Mouse (Mus musculus) G1E (cell line): Measurements from ENCODE around the gene Rnf41. TPM values are rescaled to one million over a fixed set of nuclear protein-coding genes. Genes with fewer than 3 reads are reported as not detected.

Experiments
- ATAC-seq: 2 replicates; pipeline ENCODE4 v1.8.0; 2016; ENCODE audit warnings: mild to moderate bottlenecking; ENCODE audit not compliant: insufficient number of reproducible peaks, poor library complexity, low FRiP score, severe bottlenecking; ENCODE audit errors: extremely low read depth
- DNase-seq: peaks from one replicate; pipeline ENCODE4 v3.0.0; 2012; ENCODE audit warnings: low spot score
- H3K27me3 ChIP-seq: 2 replicates; pipeline ENCODE4 v1.6.1; 2012; ENCODE audit warnings: mild to moderate bottlenecking, low read length, inconsistent platforms; ENCODE audit not compliant: insufficient read depth
- H3K36me3 ChIP-seq: replicated peaks from 2 replicates; pipeline ENCODE3; 2012; ENCODE audit warnings: mild to moderate bottlenecking, inconsistent platforms
- H3K4me1 ChIP-seq: 2 replicates; pipeline ENCODE4 v1.6.1; 2012; ENCODE audit warnings: low read depth, low read length, inconsistent platforms, mixed read lengths; ENCODE audit not compliant: insufficient read depth
- H3K4me3 ChIP-seq: 2 replicates; pipeline ENCODE4 v1.5.1; 2012; ENCODE audit warnings: low read depth, mild to moderate bottlenecking, inconsistent platforms, low read length, moderate library complexity, mixed read lengths
- H3K9me3 ChIP-seq: replicated peaks from 2 replicates; pipeline ENCODE4 v1.6.1; 2012; ENCODE audit warnings: inconsistent platforms
- CTCF ChIP-seq: IDR thresholded peaks from 2 replicates; pipeline ENCODE4 v1.5.1; 2012; ENCODE audit warnings: low read depth, low read length, inconsistent platforms, mixed read lengths
- GATA1 ChIP-seq: IDR thresholded peaks from 2 replicates; pipeline ENCODE4 v1.6.1; 2012; ENCODE audit warnings: borderline replicate concordance, low read length, inconsistent platforms, mixed read lengths
- GATA2 ChIP-seq: IDR thresholded peaks from 2 replicates; pipeline ENCODE4 v1.6.1; 2012; ENCODE audit warnings: low read depth, low read length, inconsistent platforms, borderline replicate concordance
- POLR2AphosphoS5 ChIP-seq: IDR thresholded peaks from 2 replicates; pipeline ENCODE4 v1.6.1; 2012; ENCODE audit warnings: low read depth, low read length, inconsistent platforms; ENCODE audit not compliant: insufficient replicate concordance
- TAL1 ChIP-seq: conservative IDR thresholded peaks from 2 replicates; pipeline ENCODE4 v1.6.1; 2012; ENCODE audit warnings: low read depth, low read length, inconsistent platforms, mixed read lengths
- polyA plus RNA-seq: library from polyadenylated mRNA; stranded (reverse); fragments of >175 nt; gene quantifications from 2 replicates; pipeline ENCODE4 v1.2.3, GENCODE M21; 2012
- total RNA-seq, 2 experiments: library from RNA; stranded (forward) in 1 of 2; stranded (reverse) in 1 of 2; fragments of 200-1000 nt in 1 of 2; fragments of >200 nt in 1 of 2; fragmentation: Nextera tagmentation in 1 of 2; gene quantifications; 2 replicates each; pipeline ENCODE4 v1.2.3; 2014 to 2017

Gene Rnf41
- total RNA-seq (2014; fragmentation: Nextera tagmentation) (21.7 and 26.8 TPM in 2 replicates), total RNA-seq (2017) (16.6 and 17.8 TPM in 2 replicates), polyA plus RNA-seq (11.7 and 14.6 TPM in 2 replicates)

DNA sequence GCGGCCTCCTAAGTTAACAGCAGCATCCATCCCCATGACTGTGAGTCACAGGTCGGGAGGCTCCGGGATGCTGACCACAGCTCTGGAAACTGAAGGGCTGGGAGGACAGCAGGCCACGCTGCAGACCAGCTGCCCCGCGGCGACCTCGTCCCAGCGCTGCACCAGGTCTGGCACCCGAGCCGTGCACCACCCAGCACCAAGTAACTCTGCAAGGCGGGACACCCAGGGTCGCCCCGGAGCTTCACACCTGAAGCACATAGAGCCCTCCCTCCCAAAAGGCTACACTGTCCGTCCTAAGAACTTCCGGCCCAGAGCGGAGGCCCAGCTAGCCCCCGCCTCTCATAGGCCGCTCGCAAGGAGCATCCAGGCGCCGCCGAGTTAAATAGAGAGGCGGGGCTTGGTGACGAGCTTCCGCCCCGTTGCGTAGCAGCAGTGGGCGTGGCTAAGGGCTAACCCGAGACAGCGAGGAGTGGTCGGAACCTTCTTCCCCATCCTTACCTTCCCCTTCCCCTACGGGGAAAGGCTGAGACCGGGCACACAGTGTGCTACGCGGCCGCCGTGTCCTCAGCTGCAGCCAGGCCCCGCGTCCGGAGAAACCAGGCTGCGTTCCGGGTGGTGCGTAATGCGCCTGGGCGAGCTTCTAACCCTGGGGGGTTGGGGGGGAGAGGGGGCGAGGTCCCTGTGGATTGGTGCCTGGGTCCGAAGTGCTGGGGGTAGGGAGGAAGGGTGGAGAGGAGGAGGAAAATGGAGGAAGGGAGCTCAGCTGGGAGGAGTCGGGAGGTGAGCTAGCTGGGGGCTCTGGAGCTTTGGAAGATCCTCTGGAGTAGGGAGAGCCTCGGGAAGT is at the start of gene Rnf41, which contains the start of gene Nabp2:
Gene Rnf41 (plus strand): TSS at position 447 of the 844 bp plus-strand sequence.
Gene Nabp2 (minus strand): TSS at position 282 of the 844 bp plus-strand sequence.
- TF ChIP-seq GATA1 = no peak
- TF ChIP-seq POLR2AphosphoS5 = no peak
- no peak for TF ChIP-seq TAL1
- TF ChIP-seq CTCF = no peak
- no peak for TF ChIP-seq GATA2
- ATAC-seq (peak; percentile 85), DNase-seq (peak; percentile 82)
- Histone ChIP-seq H3K9me3 (no peaks in the 10 kb centered on the region), H3K27me3 (no peaks in the 10 kb centered on the region), H3K4me1 (peaks cover 55% of the 10 kb centered on the region), H3K36me3 (peaks cover 55% of the 10 kb centered on the region), H3K4me3 (peak within 1 kb of the TSS; percentile 88)

DNA sequence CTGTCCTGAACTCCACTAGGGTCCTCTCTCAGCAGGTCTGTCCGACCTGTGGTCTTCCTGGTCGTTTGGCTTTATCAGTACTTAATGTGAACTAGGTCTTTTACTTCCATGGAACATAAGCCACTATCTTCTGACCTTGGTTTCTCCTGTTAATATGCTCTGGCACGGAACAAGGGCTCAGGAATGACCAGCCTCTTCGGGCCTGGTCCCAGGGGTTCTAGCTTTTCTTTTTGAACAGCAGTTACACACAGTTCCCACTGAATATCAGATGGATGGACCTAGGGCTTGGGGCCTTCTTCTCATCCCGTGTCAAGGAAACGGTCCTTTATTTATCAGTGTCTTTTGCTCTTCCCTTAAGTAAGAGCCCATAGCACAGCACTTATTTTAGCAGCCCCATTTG is 49.6 kb upstream of the Rnf41 start:
- Histone ChIP-seq H3K4me1 (peaks cover 13% of the 10 kb centered on the region), H3K9me3 (no peaks in the 10 kb centered on the region), H3K4me3 (no peak overlapping the region), H3K36me3 (peaks cover 92% of the 10 kb centered on the region), H3K27me3 (no peaks in the 10 kb centered on the region)
- ATAC-seq (no peak), DNase-seq (no peak)
- no peak for TF ChIP-seq GATA1
- no peak for TF ChIP-seq CTCF
- no peak for TF ChIP-seq GATA2
- TF ChIP-seq POLR2AphosphoS5 = no peak
- TF ChIP-seq TAL1 = no peak

DNA sequence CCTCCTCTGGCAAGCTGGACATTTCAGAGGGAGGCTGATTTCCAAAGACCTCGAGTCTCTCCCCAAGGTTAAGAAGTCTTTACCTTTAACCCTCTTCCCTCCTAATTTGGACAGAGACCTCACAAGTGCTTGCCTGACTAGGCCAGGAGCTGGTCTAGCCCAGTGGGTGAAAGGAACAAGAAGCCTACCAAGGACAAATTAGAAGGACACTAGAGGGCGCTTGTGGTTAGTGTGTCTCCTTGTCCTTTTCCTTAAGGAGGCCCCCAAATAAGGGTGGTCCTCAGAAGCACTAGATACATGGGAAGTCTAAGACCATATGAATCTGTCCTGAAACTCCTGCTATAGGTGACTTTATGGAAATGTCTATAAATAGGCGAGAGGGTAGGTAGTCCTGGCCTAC is 48.9 kb upstream of the Rnf41 start:
- Histone ChIP-seq H3K9me3 (no peaks in the 10 kb centered on the region), H3K36me3 (peaks cover 85% of the 10 kb centered on the region), H3K27me3 (no peaks in the 10 kb centered on the region), H3K4me3 (no peak overlapping the region), H3K4me1 (peaks cover 19% of the 10 kb centered on the region)
- no peak for ATAC-seq
- TF ChIP-seq TAL1 (no peak), CTCF (0 out of 2 replicates have a peak, but pooled peaks have one; percentile 16)
- no peak for DNase-seq

DNA sequence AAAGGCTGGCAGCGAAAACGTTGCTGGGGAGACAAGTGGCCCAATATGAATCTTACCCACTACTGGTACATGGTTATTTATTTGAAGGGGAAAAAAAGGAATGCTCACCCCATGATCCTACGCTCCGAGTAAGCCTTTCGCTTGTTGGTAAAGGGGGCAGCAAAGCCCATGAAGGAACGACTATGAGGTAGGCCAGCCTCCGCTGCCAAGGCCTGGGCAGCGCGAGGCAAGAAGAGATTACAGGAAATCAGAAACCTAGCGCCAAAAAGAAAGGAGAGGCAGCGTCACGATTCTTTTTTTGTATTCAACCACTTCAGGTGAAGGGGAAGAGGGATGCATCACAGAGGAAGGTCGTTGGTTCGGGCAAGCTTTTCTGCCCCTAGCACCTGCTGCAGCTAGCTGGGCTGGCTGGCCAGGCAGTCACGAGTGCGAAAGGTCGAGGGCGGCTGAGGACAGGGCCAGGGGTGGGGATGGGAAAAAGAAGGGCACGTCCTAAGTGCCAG is 43.5 kb upstream of the Rnf41 start:
- DNase-seq (no peak), ATAC-seq (no peak)
- H3K4me3 ChIP-seq = peak overlapping the region; percentile 82
- H3K9me3 ChIP-seq = no peaks in the 10 kb centered on the region
- peaks cover 31% of the 10 kb centered on the region for H3K36me3 ChIP-seq
- H3K27me3 ChIP-seq = no peaks in the 10 kb centered on the region
- TF ChIP-seq CTCF (no peak), POLR2AphosphoS5 (no peak), TAL1 (no peak), GATA2 (no peak), GATA1 (no peak)
- peaks cover 50% of the 10 kb centered on the region for H3K4me1 ChIP-seq

DNA sequence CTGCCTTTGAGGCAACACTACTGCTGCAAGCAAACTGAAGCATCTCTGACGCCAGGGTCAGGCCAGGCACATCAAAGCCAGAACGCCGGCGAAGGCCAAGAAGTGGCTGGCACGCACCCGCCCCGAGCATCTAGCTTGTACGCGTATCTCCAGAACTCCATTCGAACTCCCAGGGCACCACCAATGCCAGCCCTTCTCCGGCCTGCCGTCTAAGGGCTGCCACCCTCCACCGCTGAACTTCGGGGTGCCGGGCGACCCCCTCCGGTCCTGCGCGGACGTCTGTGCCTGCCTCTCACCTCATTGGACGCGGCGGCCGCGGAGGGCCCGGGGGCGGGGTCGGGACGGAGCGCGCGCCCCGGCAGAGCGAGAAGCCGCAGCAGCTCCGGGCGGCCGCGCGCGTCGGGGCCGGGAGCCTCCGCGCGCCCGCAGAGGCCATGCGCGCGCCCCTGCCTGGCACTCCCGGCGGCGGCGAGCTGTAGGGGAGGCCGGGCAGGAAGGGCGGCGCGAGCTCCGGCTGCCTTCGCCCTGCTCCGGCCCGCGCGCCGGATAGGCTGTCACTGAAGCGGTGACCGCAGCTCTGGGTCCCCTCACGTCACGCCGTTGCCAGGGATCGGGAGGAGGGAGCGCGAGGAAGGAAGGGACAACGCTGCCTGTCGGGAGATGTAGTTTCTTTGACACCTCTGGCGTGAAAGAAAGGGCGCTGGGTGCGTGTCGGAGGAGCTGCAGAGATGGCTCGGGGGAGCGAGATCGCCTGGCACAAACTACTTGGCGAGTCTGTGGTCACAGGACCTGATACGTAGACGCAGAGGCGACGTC is 42.8 kb upstream of the Rnf41 start, which contains the start of gene Coq10a:
Gene Coq10a (minus strand): TSS at position 596 of the 816 bp plus-strand sequence.
- Histone ChIP-seq H3K4me3 (peak within 1 kb of the TSS; percentile 82), H3K9me3 (no peaks in the 10 kb centered on the region), H3K4me1 (peaks cover 56% of the 10 kb centered on the region), H3K27me3 (no peaks in the 10 kb centered on the region), H3K36me3 (peaks cover 25% of the 10 kb centered on the region)
- peak; percentile 83 for DNase-seq
- peak; percentile 76 for ATAC-seq
- no peak for TF ChIP-seq POLR2AphosphoS5
- TF ChIP-seq GATA1 = no peak
- no peak for TF ChIP-seq GATA2
- TF ChIP-seq TAL1 = no peak
- no peak for TF ChIP-seq CTCF

- Histone ChIP-seq H3K4me1 (peaks cover 57% of the 10 kb centered on the region), H3K36me3 (peaks cover 22% of the 10 kb centered on the region), H3K4me3 (peak overlapping the region; percentile 82), H3K27me3 (no peaks in the 10 kb centered on the region), H3K9me3 (no peaks in the 10 kb centered on the region)
- ATAC-seq (no peak), DNase-seq (no peak)
- TF ChIP-seq CTCF (no peak), GATA1 (no peak), POLR2AphosphoS5 (no peak), TAL1 (no peak), GATA2 (no peak)
These were observed 42.3 kb upstream of the Rnf41 start for GRCm38 (mm10) chr10:128369218-128369543.
